Mouse (Mus musculus): ENCODE measurements around the gene Ripply3.

Ripply3 gene

GRCm38 (mm10) chr16:94360578-94361350 is 32.5 kb downstream of the Ripply3 start:
- H3K36me3 ChIP-seq (ENCODE audit: control insufficient read depth, insufficient read depth, low read length, poor library complexity, severe bottlenecking) = no peaks in the 10 kb centered on the region
- H3K27me3 ChIP-seq (ENCODE audit: control insufficient read depth, insufficient read depth, low read length, poor library complexity, severe bottlenecking) = no peaks in the 10 kb centered on the region
- no peak for DNase-seq (ENCODE audit: low read depth, low spot score)

- Histone ChIP-seq H3K36me3 (ENCODE audit: control insufficient read depth, insufficient read depth, low read length, poor library complexity, severe bottlenecking) (0 out of 2 replicates have a peak, but pooled peaks cover 3% of the 10 kb centered on the region), H3K27me3 (ENCODE audit: control insufficient read depth, insufficient read depth, low read length, poor library complexity, severe bottlenecking) (no peaks in the 10 kb centered on the region)
- DNase-seq (ENCODE audit: low read depth, low spot score) = peak; percentile 29
Observed at GRCm38 (mm10) chr16:94362174-94362873, 34.1 kb downstream of the Ripply3 start.

- Histone ChIP-seq H3K27me3 (ENCODE audit: control insufficient read depth, insufficient read depth, low read length, poor library complexity, severe bottlenecking) (no peaks in the 10 kb centered on the region), H3K36me3 (ENCODE audit: control insufficient read depth, insufficient read depth, low read length, poor library complexity, severe bottlenecking) (0 out of 2 replicates have a peak, but pooled peaks cover 3% of the 10 kb centered on the region)
- no peak for DNase-seq (ENCODE audit: low read depth, low spot score)
Observed at GRCm38 (mm10) chr16:94363814-94364213, 35.6 kb downstream of the Ripply3 start.

GRCm38 (mm10) chr16:94365435-94365834 is 37.2 kb downstream of the Ripply3 start:
- Histone ChIP-seq H3K27me3 (ENCODE audit: control insufficient read depth, insufficient read depth, low read length, poor library complexity, severe bottlenecking) (no peaks in the 10 kb centered on the region), H3K36me3 (ENCODE audit: control insufficient read depth, insufficient read depth, low read length, poor library complexity, severe bottlenecking) (0 out of 2 replicates have a peak, but pooled peaks cover 3% of the 10 kb centered on the region)
- no peak for DNase-seq (ENCODE audit: low read depth, low spot score)

GRCm38 (mm10) chr16:94369596-94370172 is 41.5 kb downstream of the Ripply3 start:
- no peak for DNase-seq (ENCODE audit: low read depth, low spot score)
- Histone ChIP-seq H3K27me3 (ENCODE audit: control insufficient read depth, insufficient read depth, low read length, poor library complexity, severe bottlenecking) (no peaks in the 10 kb centered on the region), H3K36me3 (ENCODE audit: control insufficient read depth, insufficient read depth, low read length, poor library complexity, severe bottlenecking) (0 out of 2 replicates have a peak, but pooled peaks cover 3% of the 10 kb centered on the region)

- H3K27me3 ChIP-seq (ENCODE audit: control insufficient read depth, insufficient read depth, low read length, poor library complexity, severe bottlenecking) = no peaks in the 10 kb centered on the region
- peak; percentile 93 for DNase-seq (ENCODE audit: low read depth, low spot score)
- H3K36me3 ChIP-seq (ENCODE audit: control insufficient read depth, insufficient read depth, low read length, poor library complexity, severe bottlenecking) = 0 out of 2 replicates have a peak, but pooled peaks cover 3% of the 10 kb centered on the region
Observed at GRCm38 (mm10) chr16:94370173-94370914, 42.1 kb downstream of the Ripply3 start, which contains the start of gene Ttc3. Ttc3 (plus strand) TSS chr16:94370618.

- Histone ChIP-seq H3K27me3 (ENCODE audit: control insufficient read depth, insufficient read depth, low read length, poor library complexity, severe bottlenecking) (no peaks in the 10 kb centered on the region), H3K36me3 (ENCODE audit: control insufficient read depth, insufficient read depth, low read length, poor library complexity, severe bottlenecking) (0 out of 2 replicates have a peak, but pooled peaks cover 3% of the 10 kb centered on the region)
- peak; percentile 83 for DNase-seq (ENCODE audit: low read depth, low spot score)
Observed at GRCm38 (mm10) chr16:94370915-94371300, 42.7 kb downstream of the Ripply3 start.

- peak; percentile 58 for DNase-seq (ENCODE audit: low read depth, low spot score)
- Histone ChIP-seq H3K36me3 (ENCODE audit: control insufficient read depth, insufficient read depth, low read length, poor library complexity, severe bottlenecking) (0 out of 2 replicates have a peak, but pooled peaks cover under 1% of the 10 kb centered on the region), H3K27me3 (ENCODE audit: control insufficient read depth, insufficient read depth, low read length, poor library complexity, severe bottlenecking) (no peaks in the 10 kb centered on the region)
Observed at GRCm38 (mm10) chr16:94371301-94371931, 43.2 kb downstream of the Ripply3 start, which contains the start of gene Pigp. Pigp (minus strand) TSS chr16:94371842.

- DNase-seq (ENCODE audit: low read depth, low spot score) = no peak
- no peaks in the 10 kb centered on the region for H3K27me3 ChIP-seq (ENCODE audit: control insufficient read depth, insufficient read depth, low read length, poor library complexity, severe bottlenecking)
- no peaks in the 10 kb centered on the region for H3K36me3 ChIP-seq (ENCODE audit: control insufficient read depth, insufficient read depth, low read length, poor library complexity, severe bottlenecking)
Observed at GRCm38 (mm10) chr16:94379386-94379785, 51.2 kb downstream of the Ripply3 start.

GRCm38 (mm10) chr16:94383277-94383676 is 55.1 kb downstream of the Ripply3 start:
- Histone ChIP-seq H3K27me3 (ENCODE audit: control insufficient read depth, insufficient read depth, low read length, poor library complexity, severe bottlenecking) (no peaks in the 10 kb centered on the region), H3K36me3 (ENCODE audit: control insufficient read depth, insufficient read depth, low read length, poor library complexity, severe bottlenecking) (no peaks in the 10 kb centered on the region)
- DNase-seq (ENCODE audit: low read depth, low spot score) = no peak

Measured in splenic B cell, adult 2 months (primary cell).